Mouse (Mus musculus) heart, embryonic 11.5 days (tissue): ENCODE measurements around the gene Afp. TPM values are rescaled to one million over a fixed set of nuclear protein-coding genes. Genes with fewer than 3 reads are reported as not detected.

Experiments
- ATAC-seq: fragments of 200-750 bp; cut with Nextera tagmentation; replicated peaks from 2 replicates; pipeline ENCODE4 v1.8.0; 2017; ENCODE audit warnings: moderate library complexity; ENCODE audit not compliant: insufficient number of reproducible peaks, low FRiP score, low TSS enrichment
- H3K27ac ChIP-seq: fragments of 300-500 bp; sonication (generic); 2 replicates; pipeline ENCODE4 v1.5.1; 2014; ENCODE audit warnings: mild to moderate bottlenecking, low read depth, low read length
- H3K27me3 ChIP-seq: fragments of 300-500 bp; sonication (generic); 2 replicates; pipeline ENCODE4 v1.6.1; 2014; ENCODE audit warnings: mild to moderate bottlenecking, low read length, mixed read lengths; ENCODE audit not compliant: control insufficient read depth, insufficient read depth
- H3K36me3 ChIP-seq: fragments of 300-500 bp; sonication (generic); 2 replicates; pipeline ENCODE4 v1.6.1; 2014; ENCODE audit warnings: mild to moderate bottlenecking, low read length, moderate library complexity, mixed read lengths; ENCODE audit not compliant: control insufficient read depth, insufficient read depth
- H3K4me1 ChIP-seq: fragments of 300-500 bp; sonication (generic); 2 replicates; pipeline ENCODE4 v1.6.1; 2014; ENCODE audit warnings: low read length; ENCODE audit not compliant: control insufficient read depth, insufficient read depth
- H3K4me2 ChIP-seq: fragments of 300-500 bp; sonication (generic); 2 replicates; pipeline ENCODE4 v1.6.1; 2014; ENCODE audit warnings: mild to moderate bottlenecking, moderate library complexity
- H3K4me3 ChIP-seq: fragments of 300-500 bp; sonication (generic); 2 replicates; pipeline ENCODE4 v1.5.1; 2014; ENCODE audit warnings: low read depth, low read length
- H3K9ac ChIP-seq: fragments of 300-500 bp; sonication (generic); 2 replicates; pipeline ENCODE4 v1.6.1; 2014; ENCODE audit warnings: mild to moderate bottlenecking, low read depth, low read length, moderate library complexity
- H3K9me3 ChIP-seq: fragments of 300-500 bp; sonication (generic); replicated peaks from 2 replicates; pipeline ENCODE4 v1.6.1; 2016; ENCODE audit warnings: low read length; ENCODE audit not compliant: control insufficient read depth
- whole genome bisulfite sequencing: fragments of 180-500 bp; shearing (Covaris S2); extraction: QIAGEN DNeasy Blood & Tissue Kit; methylation state at CpG from one replicate; pipeline ENCODE4 v1.1.7; 2014; ENCODE audit not compliant: insufficient replicate concordance; 5-methylcytosine and 5-hydroxymethylcytosine counted together
- polyA plus RNA-seq: library from polyadenylated mRNA; unstranded; fragments of >200 nt; fragmentation: Nextera tagmentation; extraction: Ambion mirVana; gene quantifications from 2 replicates; pipeline ENCODE4 v1.2.1, GENCODE M21; 2014

The Afp gene
- polyA plus RNA-seq, 1 experiment from 2014 or later = 142 TPM

GRCm38 (mm10) chr5:90470836-90471235 lies 19.7 kb upstream of the Afp start:
- H3K9ac ChIP-seq = no peak overlapping the region
- H3K4me2 ChIP-seq = no peak overlapping the region
- no peaks in the 10 kb centered on the region for H3K36me3 ChIP-seq
- H3K4me3 ChIP-seq = no peak overlapping the region
- 79% methylated on average over 3 of the region's 3 CpGs for WGBS
- no peaks in the 10 kb centered on the region for H3K4me1 ChIP-seq
- no peak for ATAC-seq
- no peaks in the 10 kb centered on the region for H3K9me3 ChIP-seq
- no peaks in the 10 kb centered on the region for H3K27me3 ChIP-seq
- no peak overlapping the region for H3K27ac ChIP-seq

GRCm38 (mm10) chr5:90473902-90474301 lies 16.6 kb upstream of the Afp start:
- no peaks in the 10 kb centered on the region for H3K4me1 ChIP-seq
- H3K4me2 ChIP-seq = no peak overlapping the region
- 84% methylated on average over 4 of the region's 4 CpGs for WGBS
- H3K27ac ChIP-seq = no peak overlapping the region
- no peak for ATAC-seq
- no peak overlapping the region for H3K9ac ChIP-seq
- H3K27me3 ChIP-seq = no peaks in the 10 kb centered on the region
- H3K9me3 ChIP-seq = no peaks in the 10 kb centered on the region
- H3K36me3 ChIP-seq = no peaks in the 10 kb centered on the region
- no peak overlapping the region for H3K4me3 ChIP-seq

GRCm38 (mm10) chr5:90474369-90474768 lies 16.2 kb upstream of the Afp start:
- no peak overlapping the region for H3K27ac ChIP-seq
- H3K36me3 ChIP-seq = no peaks in the 10 kb centered on the region
- H3K9me3 ChIP-seq = no peaks in the 10 kb centered on the region
- no peaks in the 10 kb centered on the region for H3K4me1 ChIP-seq
- no peak overlapping the region for H3K4me2 ChIP-seq
- no peak overlapping the region for H3K4me3 ChIP-seq
- H3K9ac ChIP-seq = no peak overlapping the region
- 80% methylated on average over 5 of the region's 5 CpGs for WGBS
- no peaks in the 10 kb centered on the region for H3K27me3 ChIP-seq
- no peak for ATAC-seq

GRCm38 (mm10) chr5:90476741-90477140 lies 13.8 kb upstream of the Afp start:
- no peak overlapping the region for H3K9ac ChIP-seq
- ATAC-seq = no peak
- no peak overlapping the region for H3K4me3 ChIP-seq
- no peak overlapping the region for H3K4me2 ChIP-seq
- H3K27me3 ChIP-seq = no peaks in the 10 kb centered on the region
- H3K27ac ChIP-seq = no peak overlapping the region
- H3K36me3 ChIP-seq = no peaks in the 10 kb centered on the region
- WGBS = 88% methylated on average over 3 of the region's 3 CpGs
- no peaks in the 10 kb centered on the region for H3K9me3 ChIP-seq
- no peaks in the 10 kb centered on the region for H3K4me1 ChIP-seq

- Histone ChIP-seq H3K9ac (no peak overlapping the region), H3K9me3 (no peaks in the 10 kb centered on the region), H3K4me3 (no peak overlapping the region), H3K36me3 (no peaks in the 10 kb centered on the region), H3K4me2 (no peak overlapping the region), H3K27me3 (no peaks in the 10 kb centered on the region), H3K4me1 (no peaks in the 10 kb centered on the region), H3K27ac (no peak overlapping the region)
- ATAC-seq = no peak
- WGBS = 78% methylated on average over 7 of the region's 7 CpGs
Measured at GRCm38 (mm10) chr5:90477308-90478140, 13.0 kb upstream of the Afp start.

- Histone ChIP-seq H3K27ac (no peak overlapping the region), H3K27me3 (no peaks in the 10 kb centered on the region), H3K9ac (no peak overlapping the region), H3K4me3 (no peak overlapping the region), H3K4me2 (no peak overlapping the region), H3K9me3 (no peaks in the 10 kb centered on the region), H3K4me1 (no peaks in the 10 kb centered on the region), H3K36me3 (no peaks in the 10 kb centered on the region)
- no peak for ATAC-seq
- WGBS = 75% methylated on average over 1 of the region's 1 CpGs
Measured at GRCm38 (mm10) chr5:90478886-90479285, 11.7 kb upstream of the Afp start.

- 85% methylated on average over 7 of the region's 7 CpGs for WGBS
- no peak overlapping the region for H3K9ac ChIP-seq
- ATAC-seq = no peak
- H3K4me2 ChIP-seq = no peak overlapping the region
- no peak overlapping the region for H3K4me3 ChIP-seq
- no peaks in the 10 kb centered on the region for H3K4me1 ChIP-seq
- H3K36me3 ChIP-seq = no peaks in the 10 kb centered on the region
- H3K27me3 ChIP-seq = no peaks in the 10 kb centered on the region
- no peak overlapping the region for H3K27ac ChIP-seq
- no peaks in the 10 kb centered on the region for H3K9me3 ChIP-seq
Measured at GRCm38 (mm10) chr5:90485597-90485996, 4.9 kb upstream of the Afp start.

- Histone ChIP-seq H3K36me3 (no peaks in the 10 kb centered on the region), H3K9ac (no peak overlapping the region), H3K9me3 (no peaks in the 10 kb centered on the region), H3K27ac (no peak overlapping the region), H3K4me1 (no peaks in the 10 kb centered on the region), H3K27me3 (no peaks in the 10 kb centered on the region), H3K4me2 (no peak overlapping the region), H3K4me3 (no peak overlapping the region)
- no peak for ATAC-seq
- 83% methylated on average over 7 of the region's 7 CpGs for WGBS
Measured at GRCm38 (mm10) chr5:90488323-90488722, 2.2 kb upstream of the Afp start.

- Histone ChIP-seq H3K4me3 (no peak overlapping the region), H3K4me2 (peak overlapping the region; percentile 31; the same call in 1 of the 2 replicates)
- WGBS = 73% methylated on average over 9 of the region's 9 CpGs
Measured at GRCm38 (mm10) chr5:90492440-90492839, 1.9 kb downstream of the Afp start.

More at GRCm38 (mm10) chr5:90492440-90492839, 1.9 kb downstream of the Afp start:
- H3K27me3 ChIP-seq = no peaks in the 10 kb centered on the region
- ATAC-seq = no peak
- no peak overlapping the region for H3K9ac ChIP-seq
- no peaks in the 10 kb centered on the region for H3K9me3 ChIP-seq
- H3K4me1 ChIP-seq = no peaks in the 10 kb centered on the region
- H3K27ac ChIP-seq = no peak overlapping the region
- H3K36me3 ChIP-seq = no peaks in the 10 kb centered on the region
